Mouse (Mus musculus) right cerebral cortex, postnatal 36 days (tissue): ENCODE results near the gene Hykk.

Experiments
- DNase-seq, 2 experiments: peaks; one replicate each; pipeline ENCODE4 v3.0.0; 2022; ENCODE audit warnings: low spot score in 2 of 2, mixed read lengths in 1 of 2

Gene Hykk

DNA sequence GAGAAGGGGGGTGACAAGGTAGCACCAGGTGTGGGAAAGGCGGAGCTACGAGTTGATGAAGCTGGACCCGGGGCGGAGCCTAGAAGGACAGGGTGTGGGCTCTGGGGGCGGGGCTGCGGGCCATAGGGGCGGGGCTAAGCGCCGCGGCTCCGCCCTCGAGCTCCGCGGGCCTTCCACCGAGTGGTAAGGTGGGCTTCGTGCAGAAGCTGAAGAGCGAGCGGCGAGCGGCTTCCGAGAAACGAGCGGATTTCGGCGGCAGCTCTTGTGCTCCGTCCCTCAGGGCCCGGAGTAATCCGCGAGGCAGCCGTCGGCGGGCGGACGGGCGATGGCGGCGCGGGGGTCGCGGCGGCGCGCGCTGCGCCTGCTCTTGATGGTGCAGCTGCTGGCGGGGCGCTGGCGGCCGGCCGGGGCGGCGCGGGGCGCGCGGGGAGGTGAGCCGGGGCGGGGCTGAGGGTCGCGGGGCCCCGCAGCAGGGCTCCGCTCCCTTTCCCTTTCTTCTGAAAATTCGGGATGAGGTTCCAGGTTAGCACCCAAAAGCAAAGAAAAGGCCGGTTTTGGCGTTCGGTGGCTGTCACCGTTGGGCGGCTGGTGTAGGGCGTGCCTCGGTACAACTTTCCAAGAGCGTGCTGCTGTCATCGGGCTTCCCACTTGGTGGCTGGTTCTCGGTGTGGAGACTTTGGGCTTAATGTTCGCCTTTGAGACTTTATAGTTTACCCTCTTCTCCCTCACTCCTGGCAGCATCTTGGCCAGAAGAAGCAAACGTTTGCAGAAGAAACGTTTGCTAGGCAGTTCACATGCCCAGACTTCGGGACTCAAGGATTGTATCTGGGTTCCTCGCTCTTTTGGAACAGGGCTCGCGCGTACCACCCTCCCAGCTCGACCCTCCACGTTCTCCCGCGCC lies 64.5 kb downstream of the Hykk start:
- no peak for DNase-seq

DNA sequence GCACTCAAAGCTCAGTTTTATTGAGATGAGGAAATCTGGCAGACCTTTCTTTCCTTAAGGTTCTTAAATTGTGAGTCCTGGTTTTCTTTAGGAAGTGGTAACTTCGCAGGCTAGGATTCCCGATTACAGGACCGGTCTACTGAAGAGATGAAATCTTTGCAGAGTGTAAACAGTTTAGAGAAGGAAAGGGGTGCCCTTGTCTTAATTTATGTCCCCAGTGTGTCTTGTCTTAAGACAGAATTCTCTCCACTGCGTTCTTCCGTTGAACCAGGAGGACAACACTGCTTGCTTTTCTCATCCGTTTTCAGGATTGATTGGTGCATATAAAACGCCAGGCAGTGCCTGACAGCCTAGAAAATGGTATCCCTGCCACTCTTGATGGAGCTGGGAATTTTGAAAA lies 65.3 kb downstream of the Hykk start:
- DNase-seq = no peak

DNA sequence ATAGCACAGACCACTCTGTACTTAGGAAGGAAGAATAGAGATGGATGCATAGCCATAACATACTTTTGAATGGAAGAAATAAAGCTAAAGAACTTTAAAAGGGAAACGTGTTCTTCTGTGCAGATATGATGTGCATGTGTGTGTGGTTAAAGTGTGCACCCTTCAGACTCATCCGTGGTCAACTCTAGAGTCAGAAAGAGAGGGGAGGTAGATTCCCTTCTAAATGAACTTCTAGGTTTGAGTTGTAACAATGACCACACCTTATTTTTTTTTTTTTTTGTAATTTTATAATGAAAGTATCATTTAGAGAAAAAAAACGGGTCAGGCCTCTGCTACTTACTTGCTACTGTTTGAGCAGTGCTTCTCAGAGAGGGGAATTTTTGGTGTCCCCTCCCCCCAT lies 73.3 kb downstream of the Hykk start:
- no peak for DNase-seq

GRCm38 (mm10) chr9:54994381-54994780 lies 77.3 kb downstream of the Hykk start:
- DNase-seq = no peak

DNA sequence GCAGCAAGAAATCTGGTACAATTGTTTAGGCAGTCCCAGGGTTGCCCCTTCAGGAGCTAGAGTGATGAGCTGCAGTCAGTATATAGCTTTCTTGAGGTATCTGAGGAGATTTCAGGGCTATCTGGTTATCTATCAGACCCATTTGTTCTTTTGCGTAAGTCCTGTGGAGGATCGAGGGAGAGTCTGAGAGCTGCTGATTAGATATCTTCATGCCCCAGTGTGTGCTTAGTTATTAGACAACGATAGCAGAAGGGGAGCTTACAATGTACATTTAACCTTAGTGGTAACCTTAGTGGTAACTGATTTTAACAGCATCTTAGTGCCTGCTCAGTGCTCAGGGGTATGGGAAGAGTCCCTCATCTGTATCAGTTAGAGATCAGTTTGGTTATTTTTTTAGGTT lies 78.6 kb downstream of the Hykk start:
- no peak for DNase-seq
